In genomic region chr10:99273006-99273405, GRCm38 (mm10) we compare ENCODE assay signal across 21 mouse cellular contexts. TPM values are rescaled to one million over a fixed set of nuclear protein-coding genes. Genes with fewer than 3 reads are reported as not detected.
DNase-seq lines count a peak whose midpoint lies in the region; ATAC-seq and TF ChIP-seq lines count a peak whose summit lies in the region.
"Had no signal": no experiment of that assay in that cellular context is flagged by ENCODE, and none has a peak within 500 bp of the region (broad histone marks: within the 10 kb centered on the region; RNA-seq: fewer than 3 reads in every experiment).

No protein-coding gene starts in this region.

- no peak overlapping the region for H3K27ac ChIP-seq in lung, embryonic 14.5 days (ENCODE audit: low read depth)
- peak overlapping the region; percentile 27; the same call in 1 of the 2 replicates for H3K27ac ChIP-seq in lung, postnatal 0 days (ENCODE audit: low read length)
- H3K27ac ChIP-seq: embryonic facial prominence, embryonic 10.5 days; embryonic facial prominence, embryonic 12.5 days; forebrain, embryonic 12.5 days; forebrain, embryonic 15.5 days had no signal

- 0 out of 2 replicates have a peak overlapping the region, but pooled peaks have one; percentile 3 for H3K4me2 ChIP-seq in lung, embryonic 14.5 days
- no peak overlapping the region for H3K4me2 ChIP-seq in lung, postnatal 0 days (replicated peaks; ENCODE audit: low read depth, low read length)
- H3K4me2 ChIP-seq: embryonic facial prominence, embryonic 12.5 days; forebrain, embryonic 12.5 days; forebrain, embryonic 15.5 days had no signal

- ATAC-seq in lung, embryonic 14.5 days (ENCODE audit: insufficient read depth), result no peak
- no peak for ATAC-seq in lung, postnatal 0 days
- 0 out of 2 replicates have a peak, but pooled peaks have one; percentile 5 for ATAC-seq in megakaryocyte-erythroid progenitor cell, adult 5-6 weeks (replicated peaks; ENCODE audit: low FRiP score, low TSS enrichment, poor library complexity, severe bottlenecking)
- ATAC-seq: forebrain, embryonic 15.5 days; forebrain, postnatal 0 days had no signal

- no peaks in the 10 kb centered on the region for H3K9me3 ChIP-seq in lung, embryonic 14.5 days (ENCODE audit: low read depth, low read length)
- no peaks in the 10 kb centered on the region for H3K9me3 ChIP-seq in lung, postnatal 0 days (ENCODE audit: low read length)
- H3K9me3 ChIP-seq: embryonic facial prominence, embryonic 10.5 days; embryonic facial prominence, embryonic 12.5 days; forebrain, embryonic 12.5 days; forebrain, embryonic 15.5 days had no signal

- no peak for TF ChIP-seq CTCF in lung, embryonic 14.5 days (IDR thresholded peaks at IDR 0.05; ENCODE audit: low read depth)
- no peak for TF ChIP-seq CTCF in lung, postnatal 0 days (IDR thresholded peaks at IDR 0.05)

- no peaks in the 10 kb centered on the region for H3K27me3 ChIP-seq in lung, embryonic 14.5 days (ENCODE audit: insufficient read depth, low read length)
- H3K27me3 ChIP-seq in lung, postnatal 0 days (replicated peaks; ENCODE audit: insufficient read depth, low read length), result no peaks in the 10 kb centered on the region
- H3K27me3 ChIP-seq: embryonic facial prominence, embryonic 12.5 days; forebrain, embryonic 15.5 days had no signal

- WGBS in lung, embryonic 14.5 days, result 60% methylated on average over 12 of the region's 12 CpGs
- 53% methylated on average over 12 of the region's 12 CpGs for WGBS in lung, postnatal 0 days

- no peak overlapping the region for H3K4me3 ChIP-seq in lung, embryonic 14.5 days (ENCODE audit: low read depth, low read length)
- no peak overlapping the region for H3K4me3 ChIP-seq in lung, postnatal 0 days (ENCODE audit: low read depth, low read length)
- H3K4me3 ChIP-seq: embryonic facial prominence, embryonic 10.5 days; embryonic facial prominence, embryonic 12.5 days; forebrain, embryonic 12.5 days; forebrain, embryonic 15.5 days had no signal

- H3K9ac ChIP-seq in lung, embryonic 14.5 days, result no peak overlapping the region
- H3K9ac ChIP-seq in lung, postnatal 0 days (replicated peaks; ENCODE audit: low read depth), result no peak overlapping the region
- H3K9ac ChIP-seq: embryonic facial prominence, embryonic 12.5 days; forebrain, embryonic 12.5 days; forebrain, embryonic 15.5 days; forebrain, postnatal 0 days had no signal

- peaks cover 5% of the 10 kb centered on the region; the same call in 1 of the 2 replicates for H3K4me1 ChIP-seq in lung, embryonic 14.5 days (ENCODE audit: insufficient read depth)
- H3K4me1 ChIP-seq in lung, postnatal 0 days (ENCODE audit: insufficient read depth, low read depth, low read length), result peaks cover 15% of the 10 kb centered on the region; the same call in 1 of the 2 replicates

- DNase-seq in heart, adult 11 months, result peak; percentile 79
- DNase-seq in heart, adult 18-20 months, result no peak
- DNase-seq in lung, embryonic 14.5 days, result no peak
- no peak for DNase-seq in lung, postnatal 36 days
- DNase-seq in lung, postnatal 0 days (ENCODE audit: low spot score), result peak; percentile 28
- DNase-seq in lung, adult 18-20 months, result no peak
- DNase-seq in frontal cortex, postnatal 36 days (ENCODE audit: low spot score in 2 of 2), result no peak
- DNase-seq: adrenal gland, adult 2 months; adrenal gland, postnatal 10 days; adrenal gland, postnatal 25 days; cerebellum, adult 11-12 months; cerebellum, adult 2 months; cerebellum, adult 9-10 months; cerebellum, postnatal 10 days; cerebellum, postnatal 25 days; forebrain, postnatal 0 days had no signal

- 0 out of 2 replicates have a peak, but pooled peaks cover 2% of the 10 kb centered on the region for H3K36me3 ChIP-seq in lung, embryonic 14.5 days (ENCODE audit: insufficient read depth)
- H3K36me3 ChIP-seq in lung, postnatal 0 days (ENCODE audit: insufficient read depth, low read length), result no peaks in the 10 kb centered on the region
- H3K36me3 ChIP-seq: embryonic facial prominence, embryonic 12.5 days; forebrain, embryonic 12.5 days; forebrain, embryonic 15.5 days had no signal

- peak; percentile 81 for TF ChIP-seq EP300 in lung, postnatal 0 days (IDR thresholded peaks at IDR 0.05)

RNA-seq across cellular contexts. Expression of gene Dusp6, which starts 10.0 kb away (rescaled TPM):
- total RNA-seq in heart, adult 18-20 months (2021), result 10 to 100 TPM; 14.0 to 16.0 TPM
- polyA plus RNA-seq in lung, embryonic 14.5 days (2014; fragmentation: Nextera tagmentation; extraction: Ambion mirVana), result 73.4 and 76.8 TPM in 2 replicates
- 49.7 and 63.2 TPM in 2 replicates for polyA plus RNA-seq in lung, postnatal 0 days (2015; fragmentation: Nextera tagmentation; extraction: Ambion mirVana)
- total RNA-seq in megakaryocyte-erythroid progenitor cell, adult 5-6 weeks (2014; fragmentation: Nextera tagmentation), result 5.4 and 14.8 TPM in 2 replicates
- 20.6 and 20.9 TPM in 2 replicates for total RNA-seq in megakaryocyte-erythroid progenitor cell, adult 5-6 weeks (2017)

Comparison
In these comparisons a context has a peak if more than half of its experiments do, and no peak if none do; other contexts are left out.
1. DNase-seq: peak in heart, adult 11 months (single experiment) and lung, postnatal 0 days (single experiment); none in heart, adult 18-20 months (0 of 2), lung, embryonic 14.5 days (single experiment), lung, postnatal 36 days (single experiment), lung, adult 18-20 months (0 of 2) and frontal cortex, postnatal 36 days (0 of 2).